Mouse (Mus musculus): ENCODE data around the gene Lrrc27.

The Lrrc27 gene

GRCm38 (mm10) chr7:139212754-139213745, at the start of gene Lrrc27, which contains the start of gene Stk32c:
TSS of gene Lrrc27 (plus strand) at chr7:139212988.
TSS of gene Stk32c (minus strand) at chr7:139213307.
- in situ Hi-C loops (cut with MboI; ENCODE audit: low pct_unique_long_range_greater_than_20kb in 1 of 2, low sequenced_read_pairs in 2 of 2, unreplicated experiment in 1 of 2), result loop anchor here in 1 of 2 experiments (10.0 kb wide), 1 partner anchor 262 kb away; no protein-coding TSS in a partner anchor

GRCm38 (mm10) chr7:139164410-139164809, 48.4 kb upstream of the Lrrc27 start:
- in situ Hi-C loops (cut with MboI; ENCODE audit: low pct_unique_long_range_greater_than_20kb in 1 of 2, low sequenced_read_pairs in 2 of 2, unreplicated experiment in 1 of 2), result no loop called here

GRCm38 (mm10) chr7:139169143-139169542, 43.6 kb upstream of the Lrrc27 start:
- in situ Hi-C loops (cut with MboI; ENCODE audit: low pct_unique_long_range_greater_than_20kb in 1 of 2, low sequenced_read_pairs in 2 of 2, unreplicated experiment in 1 of 2), result no loop called here

- in situ Hi-C loops (cut with MboI; ENCODE audit: low pct_unique_long_range_greater_than_20kb in 1 of 2, low sequenced_read_pairs in 2 of 2, unreplicated experiment in 1 of 2), result no loop called here
These were observed 33.5 kb upstream of the Lrrc27 start for GRCm38 (mm10) chr7:139179299-139179698.

GRCm38 (mm10) chr7:139180058-139180457, 32.7 kb upstream of the Lrrc27 start:
- in situ Hi-C loops (cut with MboI; ENCODE audit: low pct_unique_long_range_greater_than_20kb in 1 of 2, low sequenced_read_pairs in 2 of 2, unreplicated experiment in 1 of 2), result no loop called here

GRCm38 (mm10) chr7:139184396-139184795, 28.4 kb upstream of the Lrrc27 start:
- in situ Hi-C loops (cut with MboI; ENCODE audit: low pct_unique_long_range_greater_than_20kb in 1 of 2, low sequenced_read_pairs in 2 of 2, unreplicated experiment in 1 of 2), result no loop called here

- in situ Hi-C loops (cut with MboI; ENCODE audit: low pct_unique_long_range_greater_than_20kb in 1 of 2, low sequenced_read_pairs in 2 of 2, unreplicated experiment in 1 of 2), result no loop called here
These were observed 27.9 kb upstream of the Lrrc27 start for GRCm38 (mm10) chr7:139184846-139185245.

- in situ Hi-C loops (cut with MboI; ENCODE audit: low pct_unique_long_range_greater_than_20kb in 1 of 2, low sequenced_read_pairs in 2 of 2, unreplicated experiment in 1 of 2), result no loop called here
These were observed 26.8 kb upstream of the Lrrc27 start for GRCm38 (mm10) chr7:139185971-139186370.

GRCm38 (mm10) chr7:139186436-139186835, 26.4 kb upstream of the Lrrc27 start:
- in situ Hi-C loops (cut with MboI; ENCODE audit: low pct_unique_long_range_greater_than_20kb in 1 of 2, low sequenced_read_pairs in 2 of 2, unreplicated experiment in 1 of 2), result no loop called here

- in situ Hi-C loops (cut with MboI; ENCODE audit: low pct_unique_long_range_greater_than_20kb in 1 of 2, low sequenced_read_pairs in 2 of 2, unreplicated experiment in 1 of 2), result no loop called here
These were observed 25.5 kb upstream of the Lrrc27 start for GRCm38 (mm10) chr7:139187277-139187676.

GRCm38 (mm10) chr7:139187771-139188633, 24.8 kb upstream of the Lrrc27 start:
- in situ Hi-C loops (cut with MboI; ENCODE audit: low pct_unique_long_range_greater_than_20kb in 1 of 2, low sequenced_read_pairs in 2 of 2, unreplicated experiment in 1 of 2), result no loop called here

- in situ Hi-C loops (cut with MboI; ENCODE audit: low pct_unique_long_range_greater_than_20kb in 1 of 2, low sequenced_read_pairs in 2 of 2, unreplicated experiment in 1 of 2), result no loop called here
These were observed 24.1 kb upstream of the Lrrc27 start for GRCm38 (mm10) chr7:139188634-139189207.

GRCm38 (mm10) chr7:139190616-139191015, 22.2 kb upstream of the Lrrc27 start:
- in situ Hi-C loops (cut with MboI; ENCODE audit: low pct_unique_long_range_greater_than_20kb in 1 of 2, low sequenced_read_pairs in 2 of 2, unreplicated experiment in 1 of 2), result loop anchor here in 1 of 2 experiments (10.0 kb wide), 1 partner anchor 66 kb away; no protein-coding TSS in a partner anchor

GRCm38 (mm10) chr7:139191619-139192018, 21.2 kb upstream of the Lrrc27 start:
- in situ Hi-C loops (cut with MboI; ENCODE audit: low pct_unique_long_range_greater_than_20kb in 1 of 2, low sequenced_read_pairs in 2 of 2, unreplicated experiment in 1 of 2), result loop anchor here in 1 of 2 experiments (10.0 kb wide), 1 partner anchor 67 kb away; no protein-coding TSS in a partner anchor

- in situ Hi-C loops (cut with MboI; ENCODE audit: low pct_unique_long_range_greater_than_20kb in 1 of 2, low sequenced_read_pairs in 2 of 2, unreplicated experiment in 1 of 2), result loop anchor here (5.0 to 10.0 kb wide), 2 partner anchors 72 to 80 kb away; no protein-coding TSS in a partner anchor
These were observed 15.8 kb upstream of the Lrrc27 start for GRCm38 (mm10) chr7:139197022-139197421.

GRCm38 (mm10) chr7:139200108-139200507, 12.7 kb upstream of the Lrrc27 start:
- in situ Hi-C loops (cut with MboI; ENCODE audit: low pct_unique_long_range_greater_than_20kb in 1 of 2, low sequenced_read_pairs in 2 of 2, unreplicated experiment in 1 of 2), result loop anchor here in 1 of 2 experiments (10.0 kb wide), 1 partner anchor 95 kb away; no protein-coding TSS in a partner anchor

- in situ Hi-C loops (cut with MboI; ENCODE audit: low pct_unique_long_range_greater_than_20kb in 1 of 2, low sequenced_read_pairs in 2 of 2, unreplicated experiment in 1 of 2), result loop anchor here in 1 of 2 experiments (10.0 kb wide), 1 partner anchor 94 kb away; no protein-coding TSS in a partner anchor
These were observed 11.6 kb upstream of the Lrrc27 start for GRCm38 (mm10) chr7:139201209-139201608.
